In the genomic region with DNA sequence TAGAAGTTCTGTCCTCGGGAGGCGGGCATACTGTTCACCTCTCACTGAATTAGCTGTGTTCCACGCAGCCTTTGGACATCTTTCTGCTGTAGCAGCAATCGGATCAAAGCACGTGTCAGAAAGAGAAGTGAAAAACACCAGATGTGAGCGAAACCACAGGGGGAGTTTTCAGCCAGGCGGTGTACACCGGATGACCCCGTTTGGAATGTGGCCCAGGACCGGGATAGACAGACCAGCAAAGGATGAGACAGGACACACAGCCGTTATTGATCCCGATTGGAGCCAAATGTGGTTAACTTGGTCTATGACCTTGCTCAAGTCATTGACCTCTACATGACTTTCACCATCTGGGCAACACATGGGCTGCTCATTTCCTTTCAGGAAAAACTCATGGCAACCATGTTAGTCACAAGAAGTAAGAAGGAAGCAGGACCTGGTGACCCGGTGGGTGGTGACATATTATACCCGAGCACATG, we compare ENCODE assay signal across 8 mouse cellular contexts. TPM values are rescaled to one million over a fixed set of nuclear protein-coding genes. Genes with fewer than 3 reads are reported as not detected.
DNase-seq lines count a peak whose midpoint lies in the region; ATAC-seq and TF ChIP-seq lines count a peak whose summit lies in the region.

No protein-coding gene starts in this region.

- H3K4me2 ChIP-seq in forebrain, embryonic 15.5 days (replicated peaks): no peak overlapping the region
- H3K4me2 ChIP-seq in heart, postnatal 0 days (ENCODE audit: low read depth, low read length): no peak overlapping the region
- no peak overlapping the region for H3K4me2 ChIP-seq in forebrain, embryonic 12.5 days

- 71% methylated on average over 14 of the region's 14 CpGs for WGBS in forebrain, embryonic 10.5 days
- 87% methylated on average over 14 of the region's 14 CpGs for WGBS in forebrain, embryonic 15.5 days
- 9% methylated on average over 14 of the region's 14 CpGs for WGBS in thymus, adult 2 months
- 30% methylated on average over 14 of the region's 14 CpGs for WGBS in heart, postnatal 0 days
- 81% methylated on average over 14 of the region's 14 CpGs for WGBS in forebrain, embryonic 12.5 days

- TF ChIP-seq EP300 in heart, postnatal 0 days (IDR thresholded peaks at IDR 0.05; ENCODE audit: low read depth): no peak

- H3K27me3 ChIP-seq in forebrain, embryonic 10.5 days (ENCODE audit: poor library complexity, severe bottlenecking): no peaks in the 10 kb centered on the region
- no peaks in the 10 kb centered on the region for H3K27me3 ChIP-seq in forebrain, embryonic 15.5 days
- H3K27me3 ChIP-seq in thymus, adult 2 months (ENCODE audit: control insufficient read depth, insufficient read depth, low read length): no peaks in the 10 kb centered on the region
- H3K27me3 ChIP-seq in heart, postnatal 0 days (ENCODE audit: control insufficient read depth, insufficient read depth, low read length): 0 out of 2 replicates have a peak, but pooled peaks cover 6% of the 10 kb centered on the region
- H3K27me3 ChIP-seq in forebrain, embryonic 12.5 days: no peaks in the 10 kb centered on the region

- H3K36me3 ChIP-seq in forebrain, embryonic 10.5 days (replicated peaks): no peaks in the 10 kb centered on the region
- no peaks in the 10 kb centered on the region for H3K36me3 ChIP-seq in forebrain, embryonic 15.5 days
- no peaks in the 10 kb centered on the region for H3K36me3 ChIP-seq in thymus, adult 2 months (ENCODE audit: control insufficient read depth, insufficient read depth, low read length)
- no peaks in the 10 kb centered on the region for H3K36me3 ChIP-seq in heart, postnatal 0 days (replicated peaks; ENCODE audit: control insufficient read depth, insufficient read depth, low read length)
- no peaks in the 10 kb centered on the region for H3K36me3 ChIP-seq in forebrain, embryonic 12.5 days (replicated peaks)

- TF ChIP-seq POLR2A in thymus, adult 2 months (IDR thresholded peaks at IDR 0.05; ENCODE audit: control insufficient read depth, extremely low read depth, insufficient read depth, low read length, poor library complexity): no peak

- H3K9ac ChIP-seq in forebrain, embryonic 15.5 days (replicated peaks): no peak overlapping the region
- H3K9ac ChIP-seq in heart, postnatal 0 days (replicated peaks; ENCODE audit: low read depth, low read length): no peak overlapping the region
- H3K9ac ChIP-seq in forebrain, embryonic 12.5 days: no peak overlapping the region

- H3K4me1 ChIP-seq in forebrain, embryonic 10.5 days: peaks cover 35% of the 10 kb centered on the region
- H3K4me1 ChIP-seq in forebrain, embryonic 15.5 days: no peaks in the 10 kb centered on the region
- H3K4me1 ChIP-seq in thymus, adult 2 months (replicated peaks; ENCODE audit: control insufficient read depth, insufficient read depth, low read length): peaks cover 6% of the 10 kb centered on the region
- H3K4me1 ChIP-seq in heart, postnatal 0 days (ENCODE audit: control insufficient read depth, insufficient read depth): 0 out of 2 replicates have a peak, but pooled peaks cover 3% of the 10 kb centered on the region
- H3K4me1 ChIP-seq in forebrain, embryonic 12.5 days: peaks cover 9% of the 10 kb centered on the region

- peak; percentile 32 for DNase-seq in forebrain, embryonic 10.5 days (ENCODE audit: extremely low spot score, low spot score)
- DNase-seq in thymus, adult 2 months: peak; percentile 8
- no peak for DNase-seq in thymus, postnatal 4 days
- DNase-seq in heart, postnatal 0 days (ENCODE audit: low spot score): peak; percentile 20
- peak; percentile 63 for DNase-seq in lung, postnatal 36 days
- no peak for DNase-seq in retina, postnatal 1 day

- H3K4me3 ChIP-seq in forebrain, embryonic 10.5 days: no peak overlapping the region
- no peak overlapping the region for H3K4me3 ChIP-seq in forebrain, embryonic 15.5 days
- H3K4me3 ChIP-seq in thymus, adult 2 months (ENCODE audit: control insufficient read depth, insufficient read depth, low read length): no peak overlapping the region
- no peak overlapping the region for H3K4me3 ChIP-seq in heart, postnatal 0 days (ENCODE audit: low read depth, low read length)
- H3K4me3 ChIP-seq in forebrain, embryonic 12.5 days (replicated peaks): no peak overlapping the region

- peak overlapping the region; percentile 36; the same call in 1 of the 2 replicates for H3K27ac ChIP-seq in forebrain, embryonic 10.5 days
- no peak overlapping the region for H3K27ac ChIP-seq in forebrain, embryonic 15.5 days (replicated peaks)
- H3K27ac ChIP-seq in thymus, adult 2 months (ENCODE audit: control insufficient read depth, insufficient read depth, low read length): no peak overlapping the region
- H3K27ac ChIP-seq in heart, postnatal 0 days (ENCODE audit: low read depth): no peak overlapping the region
- H3K27ac ChIP-seq in forebrain, embryonic 12.5 days: no peak overlapping the region

- no peak for ATAC-seq in forebrain, embryonic 15.5 days (replicated peaks)
- ATAC-seq in heart, postnatal 0 days (ENCODE audit: insufficient read depth, low read depth): 0 out of 2 replicates have a peak, but pooled peaks have one; percentile 36
- ATAC-seq in forebrain, embryonic 12.5 days (ENCODE audit: low FRiP score): no peak

- no peaks in the 10 kb centered on the region for H3K9me3 ChIP-seq in forebrain, embryonic 10.5 days
- no peaks in the 10 kb centered on the region for H3K9me3 ChIP-seq in forebrain, embryonic 15.5 days
- no peaks in the 10 kb centered on the region for H3K9me3 ChIP-seq in heart, postnatal 0 days (replicated peaks; ENCODE audit: control insufficient read depth, low read length)
- no peaks in the 10 kb centered on the region for H3K9me3 ChIP-seq in forebrain, embryonic 12.5 days

- TF ChIP-seq CTCF in thymus, adult 2 months (IDR thresholded peaks at IDR 0.05; ENCODE audit: borderline replicate concordance, control insufficient read depth, extremely low read depth, insufficient read depth, low read length, poor library complexity): no peak
- TF ChIP-seq CTCF in heart, postnatal 0 days (IDR thresholded peaks at IDR 0.05; ENCODE audit: low read depth): no peak

RNA-seq across cellular contexts. Expression of a gene that starts 48.4 kb away (rescaled TPM):
- 19.1 and 21.2 TPM in 2 replicates for polyA plus RNA-seq in forebrain, embryonic 10.5 days (2016; fragmentation: Nextera tagmentation; extraction: Ambion mirVana)
- polyA plus RNA-seq in forebrain, embryonic 15.5 days (2015; fragmentation: Nextera tagmentation; extraction: Ambion mirVana): 17.8 and 18.9 TPM in 2 replicates
- polyA plus RNA-seq in thymus, adult 2 months (2012; rRNA removed): 24.9 and 31.5 TPM in 2 replicates
- total RNA-seq in heart, postnatal 0 days (2014; rRNA removed; ENCODE audit: low replicate concordance): 40.2 and 53.7 TPM in 2 replicates
- 5.5 and 6.0 TPM in 2 replicates for polyA plus RNA-seq in heart, postnatal 0 days (2015; fragmentation: Nextera tagmentation; extraction: Ambion mirVana)
- 27.6 and 29.0 TPM in 2 replicates for polyA plus RNA-seq in forebrain, embryonic 12.5 days (2016; fragmentation: Nextera tagmentation; extraction: Ambion mirVana)

Comparison
In these comparisons a context has a peak if more than half of its experiments do, and no peak if none do; other contexts are left out.
1. DNase-seq: peak in forebrain, embryonic 10.5 days (single experiment), thymus, adult 2 months (single experiment), heart, postnatal 0 days (single experiment) and lung, postnatal 36 days (single experiment); none in thymus, postnatal 4 days (single experiment) and retina, postnatal 1 day (single experiment).